Mouse (Mus musculus) activated CD4-positive, CD25-positive, alpha-beta regulatory T cell, adult 4 months (primary cell): ENCODE results near the gene Rhox4g. TPM values are rescaled to one million over a fixed set of nuclear protein-coding genes. Genes with fewer than 3 reads are reported as not detected.
"Not testable (repeated sequence)": the region's sequence is repeated elsewhere in the genome, so short reads cannot be mapped to it uniquely, and the experiment has no call there.

Source experiments
- ATAC-seq: one replicate; pipeline ENCODE4 v1.8.0; 2017
- polyA plus RNA-seq, 2 experiments: library from polyadenylated mRNA; unstranded; fragments of 100-300 nt; shearing (Covaris generic); gene quantifications; one replicate each; pipeline ENCODE4 v1.2.1; 2017

Rhox4g gene
- not detected for polyA plus RNA-seq

- not testable (repeated sequence) for ATAC-seq
Observed at GRCm38 (mm10) chrX:37651227-37651626, at the start of gene Rhox4g. Rhox4g (minus strand) TSS chrX:37651327.

- no peak for ATAC-seq
Observed at GRCm38 (mm10) chrX:37692261-37692660, 41.1 kb upstream of the Rhox4g start.

GRCm38 (mm10) chrX:37683031-37683715 lies 32.0 kb upstream of the Rhox4g start:
- no peak for ATAC-seq

- not testable (repeated sequence) for ATAC-seq
Observed at GRCm38 (mm10) chrX:37673177-37673576, 22.1 kb upstream of the Rhox4g start, which contains the start of gene Rhox2h. Rhox2h (minus strand) TSS chrX:37673277.

GRCm38 (mm10) chrX:37668664-37669063 lies 17.5 kb upstream of the Rhox4g start, which contains the start of gene Rhox3h:
Rhox3h (minus strand) TSS chrX:37668764.
- ATAC-seq: not testable (repeated sequence)

- ATAC-seq: not testable (repeated sequence)
Observed at GRCm38 (mm10) chrX:37643370-37643769, 7.8 kb downstream of the Rhox4g start, which contains the start of gene Rhox2g. Rhox2g (minus strand) TSS chrX:37643470.

- not testable (repeated sequence) for ATAC-seq
Observed at GRCm38 (mm10) chrX:37628512-37628911, 22.6 kb downstream of the Rhox4g start, which contains the start of gene Rhox3g. Rhox3g (minus strand) TSS chrX:37628612.

- ATAC-seq: not testable (repeated sequence)
Observed at GRCm38 (mm10) chrX:37607604-37608003, 43.5 kb downstream of the Rhox4g start, which contains the start of gene Rhox4f. Rhox4f (minus strand) TSS chrX:37607704.

Other genes with a start within 250 kb of the Rhox4g start
- not detected for gene Rhox2b, start 239.3 kb downstream of the Rhox4g start, polyA plus RNA-seq
- under 1 TPM in 1 of 2 experiments, not detected in 1; 0.33 TPM for gene Rhox4b, start 218.8 kb downstream of the Rhox4g start, polyA plus RNA-seq
- not detected for gene Rhox2c, start 197.6 kb downstream of the Rhox4g start, polyA plus RNA-seq
- gene Rhox3c, start 192.7 kb downstream of the Rhox4g start, polyA plus RNA-seq: not detected
- gene Rhox4c, start 171.0 kb downstream of the Rhox4g start, polyA plus RNA-seq: not detected
- gene Rhox2d, start 157.9 kb downstream of the Rhox4g start, polyA plus RNA-seq: not detected
- under 1 TPM in 1 of 2 experiments, not detected in 1; 0.27 TPM for gene Rhox4d, start 137.0 kb downstream of the Rhox4g start, polyA plus RNA-seq
- not detected for gene Rhox2e, start 120.9 kb downstream of the Rhox4g start, polyA plus RNA-seq
- gene Rhox3e, start 109.3 kb downstream of the Rhox4g start, polyA plus RNA-seq: not detected
- gene Rhox4e, start 93.9 kb downstream of the Rhox4g start, polyA plus RNA-seq: not detected
- not detected for gene Rhox2f, start 79.9 kb downstream of the Rhox4g start, polyA plus RNA-seq
- gene Rhox3f, start 70.3 kb downstream of the Rhox4g start, polyA plus RNA-seq: not detected
- gene Rhox4f, start 43.6 kb downstream of the Rhox4g start, polyA plus RNA-seq: under 1 TPM in 1 of 2 experiments, not detected in 1; 0.45 TPM
- gene Rhox3g, start 22.7 kb downstream of the Rhox4g start, polyA plus RNA-seq: not detected
- gene Rhox2g, start 7.9 kb downstream of the Rhox4g start, polyA plus RNA-seq: not detected
- not detected for gene Rhox3h, start 17.4 kb upstream of the Rhox4g start, polyA plus RNA-seq
- not detected for gene Rhox2h, start 21.9 kb upstream of the Rhox4g start, polyA plus RNA-seq
- gene Rhox5, start 153.5 kb upstream of the Rhox4g start, polyA plus RNA-seq: not detected
- gene Rhox6, start 175.6 kb upstream of the Rhox4g start, polyA plus RNA-seq: not detected
- gene Rhox7a, start 180.4 kb upstream of the Rhox4g start, polyA plus RNA-seq: not detected
- gene Rhox8, start 227.6 kb upstream of the Rhox4g start, polyA plus RNA-seq: under 1 TPM in 1 of 2 experiments, not detected in 1; 0.46 TPM
- gene Rhox7b, start 245.9 kb upstream of the Rhox4g start, polyA plus RNA-seq: not detected